8 mouse cellular contexts compared by ENCODE assay signal in genomic region chr2:174326481-174326880, GRCm38 (mm10). TPM values are rescaled to one million over a fixed set of nuclear protein-coding genes. Genes with fewer than 3 reads are reported as not detected.
DNase-seq lines count a peak whose midpoint lies in the region; ATAC-seq and TF ChIP-seq lines count a peak whose summit lies in the region.

No protein-coding gene starts in this region.

- no peak for TF ChIP-seq CTCF in bone marrow macrophage, adult 2 months (IDR thresholded peaks at IDR 0.05; ENCODE audit: low read depth, low read length)

- H3K27me3 ChIP-seq in kidney, embryonic 15.5 days = no peaks in the 10 kb centered on the region
- H3K27me3 ChIP-seq in hindbrain, embryonic 16.5 days (replicated peaks; ENCODE audit: control insufficient read depth, insufficient read depth, low read length) = no peaks in the 10 kb centered on the region
- no peaks in the 10 kb centered on the region for H3K27me3 ChIP-seq in midbrain, embryonic 16.5 days (ENCODE audit: control insufficient read depth, insufficient read depth, low read depth, low read length)

- H3K9me3 ChIP-seq in kidney, embryonic 15.5 days (replicated peaks) = no peaks in the 10 kb centered on the region
- no peaks in the 10 kb centered on the region for H3K9me3 ChIP-seq in hindbrain, embryonic 16.5 days (ENCODE audit: control insufficient read depth, low read length)
- H3K9me3 ChIP-seq in midbrain, embryonic 16.5 days (replicated peaks; ENCODE audit: control insufficient read depth, low read length, poor library complexity, severe bottlenecking) = no peaks in the 10 kb centered on the region; the same call in 1 of the 2 replicates

- H3K9ac ChIP-seq in kidney, embryonic 15.5 days = peak overlapping the region; percentile 38; the same call in 1 of the 2 replicates
- H3K9ac ChIP-seq in hindbrain, embryonic 16.5 days (ENCODE audit: low read depth, low read length) = no peak overlapping the region; the same call in 1 of the 2 replicates
- no peak overlapping the region for H3K9ac ChIP-seq in midbrain, embryonic 16.5 days (ENCODE audit: low read depth, low read length)

- peaks cover 21% of the 10 kb centered on the region for H3K4me1 ChIP-seq in kidney, embryonic 15.5 days
- no peaks in the 10 kb centered on the region for H3K4me1 ChIP-seq in bone marrow macrophage, adult 2 months (ENCODE audit: control insufficient read depth, insufficient read depth, low read length)
- peaks cover 9% of the 10 kb centered on the region for H3K4me1 ChIP-seq in hindbrain, embryonic 16.5 days (ENCODE audit: control insufficient read depth, insufficient read depth, low read depth, low read length)
- H3K4me1 ChIP-seq in midbrain, embryonic 16.5 days (ENCODE audit: control insufficient read depth, insufficient read depth, low read length) = peaks cover 15% of the 10 kb centered on the region

- ATAC-seq in kidney, embryonic 15.5 days (replicated peaks; ENCODE audit: low FRiP score) = no peak
- ATAC-seq in hindbrain, embryonic 16.5 days = no peak
- no peak for ATAC-seq in midbrain, embryonic 16.5 days

- H3K36me3 ChIP-seq in kidney, embryonic 15.5 days = peaks cover 4% of the 10 kb centered on the region; the same call in 1 of the 2 replicates
- no peaks in the 10 kb centered on the region for H3K36me3 ChIP-seq in hindbrain, embryonic 16.5 days (ENCODE audit: control insufficient read depth, insufficient read depth, low read length)
- no peaks in the 10 kb centered on the region for H3K36me3 ChIP-seq in midbrain, embryonic 16.5 days (ENCODE audit: control insufficient read depth, insufficient read depth, low read length)

- no peak for TF ChIP-seq POLR2A in bone marrow macrophage, adult 2 months (IDR thresholded peaks at IDR 0.05; ENCODE audit: borderline replicate concordance, low read depth, low read length)

- H3K27ac ChIP-seq in kidney, embryonic 15.5 days = no peak overlapping the region
- peak overlapping the region; percentile 21; the same call in 1 of the 2 replicates for H3K27ac ChIP-seq in bone marrow macrophage, adult 2 months (ENCODE audit: insufficient read depth, low read depth, low read length)
- H3K27ac ChIP-seq in hindbrain, embryonic 16.5 days (ENCODE audit: low read depth, low read length) = no peak overlapping the region
- no peak overlapping the region for H3K27ac ChIP-seq in midbrain, embryonic 16.5 days (ENCODE audit: low read length)

- 55% methylated on average over 8 of the region's 8 CpGs for WGBS in kidney, embryonic 15.5 days
- 61% methylated on average over 8 of the region's 8 CpGs for WGBS in hindbrain, embryonic 16.5 days
- WGBS in midbrain, embryonic 16.5 days = 63% methylated on average over 8 of the region's 8 CpGs

- peak overlapping the region; percentile 88 for H3K4me3 ChIP-seq in kidney, embryonic 15.5 days (replicated peaks)
- peak overlapping the region; percentile 88 for H3K4me3 ChIP-seq in bone marrow macrophage, adult 2 months (ENCODE audit: insufficient read depth, low read length)
- peak overlapping the region; percentile 95 for H3K4me3 ChIP-seq in hindbrain, embryonic 16.5 days (ENCODE audit: low read length)
- peak overlapping the region; percentile 98 for H3K4me3 ChIP-seq in midbrain, embryonic 16.5 days (ENCODE audit: low read depth, low read length)

- no peak for DNase-seq in kidney, postnatal 4 days
- no peak for DNase-seq in spleen, adult 18-20 months
- no peak for DNase-seq in testis, postnatal 10 days (ENCODE audit: low spot score)
- no peak for DNase-seq in left cerebral cortex, adult 9 months (ENCODE audit: low spot score in 2 of 2)

- peak overlapping the region; percentile 75 for H3K4me2 ChIP-seq in kidney, embryonic 15.5 days
- H3K4me2 ChIP-seq in hindbrain, embryonic 16.5 days (ENCODE audit: low read length) = peak overlapping the region; percentile 77
- H3K4me2 ChIP-seq in midbrain, embryonic 16.5 days (ENCODE audit: low read length) = peak overlapping the region; percentile 83

RNA-seq across cellular contexts. Expression of gene Gm20721, which starts 20.0 kb away (rescaled TPM):
- polyA plus RNA-seq in kidney, embryonic 15.5 days (2015; fragmentation: Nextera tagmentation; extraction: Ambion mirVana) = 13.1 and 15.7 TPM in 2 replicates
- polyA plus RNA-seq in bone marrow macrophage, adult 2 months (2012; ENCODE audit: insufficient read depth, insufficient read length, missing spikeins) = 3.6 and 4.1 TPM in 2 replicates
- polyA plus RNA-seq in hindbrain, embryonic 16.5 days (2015; fragmentation: Nextera tagmentation; extraction: Ambion mirVana) = 15.1 and 23.5 TPM in 2 replicates
- polyA plus RNA-seq in midbrain, embryonic 16.5 days (2015; fragmentation: Nextera tagmentation; extraction: Ambion mirVana) = 11.1 and 15.0 TPM in 2 replicates

RNA-seq across cellular contexts. Expression of gene Gnas, which starts 42.4 kb away (rescaled TPM):
- polyA plus RNA-seq in kidney, embryonic 15.5 days (2015; fragmentation: Nextera tagmentation; extraction: Ambion mirVana) = 1,546 and 1,642 TPM in 2 replicates
- polyA plus RNA-seq in bone marrow macrophage, adult 2 months (2012; ENCODE audit: insufficient read depth, insufficient read length, missing spikeins) = 780 and 818 TPM in 2 replicates
- polyA plus RNA-seq in hindbrain, embryonic 16.5 days (2015; fragmentation: Nextera tagmentation; extraction: Ambion mirVana) = 1,030 and 1,626 TPM in 2 replicates
- 1,445 and 1,454 TPM in 2 replicates for polyA plus RNA-seq in midbrain, embryonic 16.5 days (2015; fragmentation: Nextera tagmentation; extraction: Ambion mirVana)
